Mouse (Mus musculus): ENCODE measurements around the gene H2afv. TPM values are rescaled to one million over a fixed set of nuclear protein-coding genes. Genes with fewer than 3 reads are reported as not detected.

Gene H2afv
- total and polyA plus RNA-seq, 3 experiments: 46.6 to 73.2 (median 63.7) TPM

GRCm38 (mm10) chr11:6465122-6465521 is 20.9 kb upstream of the H2afv start:
- no peak overlapping the region for H3K4me2 ChIP-seq (ENCODE audit: insufficient read depth, low read depth, poor library complexity, severe bottlenecking)
- H3K79me2 ChIP-seq (replicated peaks; ENCODE audit: control insufficient read depth, extremely low read depth, insufficient read depth, poor library complexity, severe bottlenecking): peaks cover 16% of the 10 kb centered on the region
- no peak overlapping the region for H3K9ac ChIP-seq (ENCODE audit: insufficient read depth, low read depth)
- H3K36me3 ChIP-seq (replicated peaks in 1 of 2; ENCODE audit: control insufficient read depth in 1 of 2, insufficient read depth in 1 of 2, low read length in 1 of 2): peaks cover 10 to 45% of the 10 kb centered on the region in 2 experiments
- no peak for TF ChIP-seq ZC3H11A (IDR thresholded peaks at IDR 0.05; ENCODE audit: low read depth, low read length)
- no peak for TF ChIP-seq ETS1 (conservative IDR thresholded peaks at IDR 0.05; ENCODE audit: low read depth, low read length)
- TF ChIP-seq CTCF (conservative IDR thresholded peaks at IDR 0.05 in 1 of 2, IDR thresholded peaks at IDR 0.05 in 1 of 2; ENCODE audit: low read depth in 2 of 2, low read length in 2 of 2): peak in 1 of 2 experiments; percentile 62; a peak in 2 of 4 replicates
- peak; percentile 52 for TF ChIP-seq SMC3 (IDR thresholded peaks at IDR 0.05; ENCODE audit: low read depth, low read length)
- TF ChIP-seq ZKSCAN1 (IDR thresholded peaks at IDR 0.05; ENCODE audit: borderline replicate concordance, low read depth, low read length): no peak
- peak; percentile 50 for TF ChIP-seq RAD21 (IDR thresholded peaks at IDR 0.05; ENCODE audit: low read depth, low read length)
- no peak for TF ChIP-seq SIN3A (IDR thresholded peaks at IDR 0.05; ENCODE audit: low read length)
- in situ Hi-C loops (cut with MboI; ENCODE audit: low pct_ligation_motif_present, low pct_unique_long_range_greater_than_20kb, low sequenced_read_pairs): loop anchor here (25.0 kb wide), 1 partner anchor 297 kb away; no protein-coding TSS in a partner anchor
- H3K4me1 ChIP-seq (ENCODE audit: control insufficient read depth in 1 of 2, insufficient read depth in 2 of 2): peaks cover 0 to 57% of the 10 kb centered on the region in 2 experiments; a peak in 2 of 4 replicates
- dilution Hi-C loops (cut with MboI; ENCODE audit: extremely low pct_ligation_motif_present, extremely low pct_unique_long_range_greater_than_20kb, low sequenced_read_pairs): no loop called here
- no peak overlapping the region for H3K4me3 ChIP-seq (replicated peaks in 1 of 3; ENCODE audit: low read depth in 2 of 3, low read length in 2 of 3, poor library complexity in 1 of 3)
- H3K27me3 ChIP-seq (replicated peaks): no peaks in the 10 kb centered on the region
- no peaks in the 10 kb centered on the region for H3K9me3 ChIP-seq (replicated peaks; ENCODE audit: low read length)
- H3K27ac ChIP-seq (ENCODE audit: insufficient read depth, low read depth): no peak overlapping the region
- DNase-seq (ENCODE audit: extremely low read depth): peak; percentile 72

- Histone ChIP-seq H3K27me3 (replicated peaks) (no peaks in the 10 kb centered on the region), H3K9ac (ENCODE audit: insufficient read depth, low read depth) (no peak overlapping the region), H3K9me3 (replicated peaks; ENCODE audit: low read length) (peaks cover 4% of the 10 kb centered on the region), H3K79me2 (replicated peaks; ENCODE audit: control insufficient read depth, extremely low read depth, insufficient read depth, poor library complexity, severe bottlenecking) (peaks cover 7% of the 10 kb centered on the region), H3K4me1 (ENCODE audit: control insufficient read depth in 1 of 2, insufficient read depth in 2 of 2) (peaks cover 0 to 40% of the 10 kb centered on the region in 2 experiments; a peak in 2 of 4 replicates), H3K4me2 (ENCODE audit: insufficient read depth, low read depth, poor library complexity, severe bottlenecking) (peak overlapping the region; percentile 14; the same call in 1 of the 2 replicates), H3K4me3 (replicated peaks in 1 of 3; ENCODE audit: low read depth in 2 of 3, low read length in 2 of 3, poor library complexity in 1 of 3) (no peak overlapping the region), H3K36me3 (replicated peaks in 1 of 2; ENCODE audit: control insufficient read depth in 1 of 2, insufficient read depth in 1 of 2, low read length in 1 of 2) (peaks cover 10 to 33% of the 10 kb centered on the region in 2 experiments), H3K27ac (ENCODE audit: insufficient read depth, low read depth) (no peak overlapping the region)
- in situ Hi-C loops (cut with MboI; ENCODE audit: low pct_ligation_motif_present, low pct_unique_long_range_greater_than_20kb, low sequenced_read_pairs): loop anchor here (25.0 kb wide), 1 partner anchor 299 kb away; no protein-coding TSS in a partner anchor
- DNase-seq (ENCODE audit: extremely low read depth): peak; percentile 62
- dilution Hi-C loops (cut with MboI; ENCODE audit: extremely low pct_ligation_motif_present, extremely low pct_unique_long_range_greater_than_20kb, low sequenced_read_pairs): no loop called here
- no peak for TF ChIP-seq E2F4 (IDR thresholded peaks at IDR 0.05; ENCODE audit: insufficient replicate concordance, low read depth, low read length)
- TF ChIP-seq NELFE (IDR thresholded peaks at IDR 0.05; ENCODE audit: low read depth, low read length): no peak
- TF ChIP-seq IRF4 (IDR thresholded peaks at IDR 0.05; ENCODE audit: low read depth, low read length): no peak
- no peak for TF ChIP-seq TCF12 (IDR thresholded peaks at IDR 0.05; ENCODE audit: low read depth, low read length)
- TF ChIP-seq RAD21 (IDR thresholded peaks at IDR 0.05; ENCODE audit: low read depth, low read length): peak; percentile 42
- TF ChIP-seq SMC3 (IDR thresholded peaks at IDR 0.05; ENCODE audit: low read depth, low read length): peak; percentile 42
- no peak for TF ChIP-seq ZMIZ1 (IDR thresholded peaks at IDR 0.05; ENCODE audit: low read depth, low read length)
- no peak for TF ChIP-seq MEF2A (IDR thresholded peaks at IDR 0.05; ENCODE audit: borderline replicate concordance, low read depth, low read length)
- no peak for TF ChIP-seq MAZ (IDR thresholded peaks at IDR 0.05; ENCODE audit: low read depth, low read length)
- no peak for TF ChIP-seq NRF1 (IDR thresholded peaks at IDR 0.05; ENCODE audit: low read depth, low read length)
- no peak for TF ChIP-seq USF1 (IDR thresholded peaks at IDR 0.05; ENCODE audit: low read depth, low read length)
- no peak for TF ChIP-seq JUND (conservative IDR thresholded peaks at IDR 0.05; ENCODE audit: low read depth, low read length)
- TF ChIP-seq MAFK (IDR thresholded peaks at IDR 0.05; ENCODE audit: insufficient replicate concordance, low read length): no peak
- TF ChIP-seq PAX5 (IDR thresholded peaks at IDR 0.05; ENCODE audit: low read length): no peak
- no peak for TF ChIP-seq ELF1 (IDR thresholded peaks at IDR 0.05; ENCODE audit: low read depth, low read length)
- TF ChIP-seq CTCF (conservative IDR thresholded peaks at IDR 0.05 in 1 of 2, IDR thresholded peaks at IDR 0.05 in 1 of 2; ENCODE audit: low read depth in 2 of 2, low read length in 2 of 2): peak in 1 of 2 experiments; percentile 58; a peak in 2 of 4 replicates
- TF ChIP-seq RCOR1 (conservative IDR thresholded peaks at IDR 0.05; ENCODE audit: low read depth, low read length): no peak
- TF ChIP-seq MYC (IDR thresholded peaks at IDR 0.05; ENCODE audit: low read depth, low read length): no peak
- TF ChIP-seq MXI1 (IDR thresholded peaks at IDR 0.05; ENCODE audit: low read depth, low read length): no peak
- no peak for TF ChIP-seq BHLHE40 (IDR thresholded peaks at IDR 0.05; ENCODE audit: low read depth, low read length)
- TF ChIP-seq CHD1 (IDR thresholded peaks at IDR 0.05; ENCODE audit: low read depth, low read length): no peak
- no peak for TF ChIP-seq UBTF (IDR thresholded peaks at IDR 0.05; ENCODE audit: low read depth, low read length)
- TF ChIP-seq TBP (conservative IDR thresholded peaks at IDR 0.05; ENCODE audit: low read depth, low read length): no peak
- no peak for TF ChIP-seq ZC3H11A (IDR thresholded peaks at IDR 0.05; ENCODE audit: low read depth, low read length)
- TF ChIP-seq SIN3A (IDR thresholded peaks at IDR 0.05; ENCODE audit: low read length): no peak
- no peak for TF ChIP-seq HCFC1 (IDR thresholded peaks at IDR 0.05; ENCODE audit: low read depth, low read length)
- no peak for TF ChIP-seq CHD2 (IDR thresholded peaks at IDR 0.05; ENCODE audit: low read length)
- TF ChIP-seq ZKSCAN1 (IDR thresholded peaks at IDR 0.05; ENCODE audit: borderline replicate concordance, low read depth, low read length): no peak
Observed at GRCm38 (mm10) chr11:6463159-6463837, 19.1 kb upstream of the H2afv start.

All from CH12.LX (cell line).